Mouse (Mus musculus) small intestine, adult 2 months (tissue): ENCODE data around the gene Gm21560. TPM values are rescaled to one million over a fixed set of nuclear protein-coding genes. Genes with fewer than 3 reads are reported as not detected.
"Not testable (repeated sequence)": the region's sequence is repeated elsewhere in the genome, so short reads cannot be mapped to it uniquely, and the experiment has no call there.

Experiments
- H3K27ac ChIP-seq: fragments of 200-500 bp; 2 replicates; pipeline ENCODE4 v1.5.1; 2012; ENCODE audit warnings: low read depth, low read length, control low read depth, inconsistent platforms; ENCODE audit not compliant: insufficient read depth
- H3K27me3 ChIP-seq: fragments of 200-500 bp; 2 replicates; pipeline ENCODE4 v1.6.1; 2012; ENCODE audit warnings: mild to moderate bottlenecking, moderate library complexity, low read length, inconsistent platforms; ENCODE audit not compliant: control insufficient read depth, insufficient read depth
- H3K36me3 ChIP-seq: fragments of 200-500 bp; 2 replicates; pipeline ENCODE4 v1.6.1; 2012; ENCODE audit warnings: mild to moderate bottlenecking, low read length, control low read depth, inconsistent platforms; ENCODE audit not compliant: control insufficient read depth, insufficient read depth
- H3K4me1 ChIP-seq: fragments of 200-500 bp; 2 replicates; pipeline ENCODE4 v1.6.1; 2012; ENCODE audit warnings: low read length, inconsistent platforms, mixed read lengths; ENCODE audit not compliant: control insufficient read depth, insufficient read depth, insufficient read length
- H3K4me3 ChIP-seq: fragments of 200-500 bp; 2 replicates; pipeline ENCODE4 v1.5.1; 2012; ENCODE audit warnings: low read depth, mild to moderate bottlenecking, control low read depth, inconsistent platforms, low read length, moderate library complexity
- WGBS: fragments of 180-500 bp; shearing (Covaris S2); methylation state at CpG from one replicate; pipeline ENCODE4 v1.1.7; 2018; 5-methylcytosine and 5-hydroxymethylcytosine counted together
- polyA plus RNA-seq: library from polyadenylated mRNA; depleted of rRNA; stranded (reverse); fragments of >200 nt; gene quantifications from 2 replicates; pipeline ENCODE4 v1.2.3, GENCODE M21; 2012; rRNA removed

Gene Gm21560
- polyA plus RNA-seq = not detected in 2 replicates

- H3K4me3 ChIP-seq, H3K4me1 ChIP-seq, H3K36me3 ChIP-seq, H3K27ac ChIP-seq, H3K27me3 ChIP-seq: not testable (repeated sequence)
- WGBS = 61% methylated on average over 2 of the region's 2 CpGs
Measured at GRCm38 (mm10) chr14:6219192-6219591, at the start of gene Gm21560. Gene Gm21560, minus strand, starts transcription at chr14:6219292.

- H3K4me1 ChIP-seq, H3K4me3 ChIP-seq: not testable (repeated sequence)
- WGBS = 73% methylated on average over 7 of the region's 9 CpGs
Measured at GRCm38 (mm10) chr14:6163538-6163937, 55.6 kb downstream of the Gm21560 start.

GRCm38 (mm10) chr14:6161085-6161484, 58.0 kb downstream of the Gm21560 start:
- H3K27ac ChIP-seq, H3K36me3 ChIP-seq, H3K4me3 ChIP-seq, H3K27me3 ChIP-seq, H3K4me1 ChIP-seq: not testable (repeated sequence)
- 80% methylated on average over 1 of the region's 1 CpGs for WGBS

More at GRCm38 (mm10) chr14:6163538-6163937, 55.6 kb downstream of the Gm21560 start:
- H3K27me3 ChIP-seq, H3K36me3 ChIP-seq, H3K27ac ChIP-seq: not testable (repeated sequence)

Other genes with a start within 250 kb of the Gm21560 start
- gene Gm3453, start 240.2 kb downstream of the Gm21560 start, polyA plus RNA-seq = not detected in 2 replicates
- not detected in 2 replicates for gene Gm6337, start 161.0 kb downstream of the Gm21560 start, polyA plus RNA-seq
- not detected in 2 replicates for gene Gm8206, start 125.3 kb downstream of the Gm21560 start, polyA plus RNA-seq
- 0.08 TPM in 1 of 2 replicates, not detected in the other for gene Gm3468, start 110.6 kb downstream of the Gm21560 start, polyA plus RNA-seq
- gene Gm3476, start 93.5 kb downstream of the Gm21560 start, polyA plus RNA-seq = not detected in 2 replicates
- not detected in 2 replicates for gene Gm3411, start 68.0 kb upstream of the Gm21560 start, polyA plus RNA-seq
- not detected in 2 replicates for gene Gm21103, start 85.6 kb upstream of the Gm21560 start, polyA plus RNA-seq
- not detected in 2 replicates for gene Gm3618, start 124.4 kb upstream of the Gm21560 start, polyA plus RNA-seq
- gene Gm16440, start 171.0 kb upstream of the Gm21560 start, polyA plus RNA-seq = not detected in 2 replicates
- 0.06 TPM in 1 of 2 replicates, not detected in the other for gene Gm3591, start 193.2 kb upstream of the Gm21560 start, polyA plus RNA-seq
- gene Gm3594, start 225.3 kb upstream of the Gm21560 start, polyA plus RNA-seq = not detected in 2 replicates